Mouse (Mus musculus): ENCODE results near the gene Olfr902.
"Not testable (repeated sequence)": the region's sequence is repeated elsewhere in the genome, so short reads cannot be mapped to it uniquely, and the experiment has no call there.

The Olfr902 gene

GRCm38 (mm10) chr9:38447352-38447751, at the start of gene Olfr902:
Olfr902 (plus strand) TSS chr9:38447652.
- no peak for DNase-seq (ENCODE audit: low spot score in 2 of 2)

- no peak for DNase-seq (ENCODE audit: low spot score in 2 of 2)
These were observed 46.1 kb upstream of the Olfr902 start, which contains the start of gene Olfr147 for GRCm38 (mm10) chr9:38401398-38401797. Olfr147 (plus strand) TSS chr9:38401698.

GRCm38 (mm10) chr9:38407502-38407901, 40.0 kb upstream of the Olfr902 start:
- DNase-seq (ENCODE audit: low spot score in 2 of 2) = not testable (repeated sequence)

- DNase-seq (ENCODE audit: low spot score in 2 of 2) = not testable (repeated sequence)
These were observed 34.0 kb upstream of the Olfr902 start for GRCm38 (mm10) chr9:38413502-38413901.

GRCm38 (mm10) chr9:38423801-38424200, 23.7 kb upstream of the Olfr902 start:
- no peak for DNase-seq (ENCODE audit: low spot score in 2 of 2)

- no peak for DNase-seq (ENCODE audit: low spot score in 2 of 2)
These were observed 20.4 kb upstream of the Olfr902 start for GRCm38 (mm10) chr9:38427026-38427425.

- DNase-seq (ENCODE audit: low spot score in 2 of 2) = no peak
These were observed 18.3 kb upstream of the Olfr902 start, which contains the start of gene Olfr901 for GRCm38 (mm10) chr9:38429155-38429554. Olfr901 (plus strand) TSS chr9:38429455.

- DNase-seq (ENCODE audit: low spot score in 2 of 2) = no peak
These were observed 15.4 kb downstream of the Olfr902 start, which contains the start of gene Olfr904 for GRCm38 (mm10) chr9:38462844-38463243. Olfr904 (plus strand) TSS chr9:38463144.

GRCm38 (mm10) chr9:38470807-38471206, 23.4 kb downstream of the Olfr902 start, which contains the start of gene Olfr905:
Olfr905 (plus strand) TSS chr9:38471107.
- no peak for DNase-seq (ENCODE audit: low spot score in 2 of 2)

- no peak for DNase-seq (ENCODE audit: low spot score in 2 of 2)
These were observed 39.3 kb downstream of the Olfr902 start, which contains the start of gene Olfr906 for GRCm38 (mm10) chr9:38486785-38487184. Olfr906 (plus strand) TSS chr9:38487085.

- no peak for DNase-seq (ENCODE audit: low spot score in 2 of 2)
These were observed 48.0 kb downstream of the Olfr902 start, which contains the start of gene Olfr907 for GRCm38 (mm10) chr9:38495501-38495900. Olfr907 (plus strand) TSS chr9:38495801.

Measured in right cerebral cortex, adult 2 months (tissue).